Mouse (Mus musculus): Measurements from ENCODE around the gene Klk13.

DNA sequence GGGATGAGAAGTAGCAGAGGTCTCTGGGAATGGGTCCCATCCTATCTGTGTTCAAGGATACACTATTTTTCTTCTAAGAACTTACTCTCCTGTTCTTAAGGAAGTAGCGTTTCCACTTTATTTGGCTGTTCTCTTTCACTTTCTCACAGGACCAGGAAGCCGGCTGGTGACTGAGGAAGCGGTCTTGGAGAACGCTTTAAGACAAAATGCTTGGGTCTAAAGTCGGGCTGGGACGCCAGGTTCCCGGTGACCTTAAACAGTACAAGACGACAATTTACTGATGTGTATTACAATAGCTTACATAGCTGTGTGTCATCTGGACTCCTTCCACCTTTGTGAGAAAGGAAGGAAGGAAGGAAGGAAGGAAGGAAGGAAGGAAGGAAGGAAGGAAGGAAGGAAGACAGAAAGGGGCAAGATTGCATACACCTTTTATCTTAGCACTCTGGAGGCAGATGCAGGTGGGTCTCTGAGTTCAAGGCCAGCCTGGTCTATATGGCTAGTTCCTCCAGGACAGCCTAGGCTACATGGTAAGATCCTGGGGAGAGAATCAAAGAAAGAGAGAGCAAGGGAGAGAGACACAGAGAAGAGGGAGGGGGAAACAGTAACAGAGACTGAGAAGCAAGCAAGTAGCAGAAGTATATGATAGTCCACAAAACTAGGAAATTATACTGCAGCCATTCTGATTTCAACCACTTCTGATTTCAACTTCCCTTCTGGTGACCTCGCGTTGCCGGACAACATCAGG is 41.1 kb upstream of the Klk13 start:
- TF ChIP-seq CTCF (IDR thresholded peaks at IDR 0.05; ENCODE audit: extremely low read depth, insufficient read depth, insufficient read length, insufficient replicate concordance) (no peak), POLR2A (IDR thresholded peaks at IDR 0.05; ENCODE audit: low read depth, low read length) (no peak)
